Mouse (Mus musculus): ENCODE measurements at regions not wholly inside any gene's neighbourhood (a gene's known extent, or its start where the extent isn't known, plus 50 kb on each side); places are given as distances from the start of the nearest gene placed in this dataset.

- TF ChIP-seq GATA4 (IDR thresholded peaks at IDR 0.05; ENCODE audit: insufficient replicate concordance, low read length) = no peak
These were observed 251.7 kb upstream of the Pkdcc start for GRCm38 (mm10) chr17:82963374-82963773.

DNA sequence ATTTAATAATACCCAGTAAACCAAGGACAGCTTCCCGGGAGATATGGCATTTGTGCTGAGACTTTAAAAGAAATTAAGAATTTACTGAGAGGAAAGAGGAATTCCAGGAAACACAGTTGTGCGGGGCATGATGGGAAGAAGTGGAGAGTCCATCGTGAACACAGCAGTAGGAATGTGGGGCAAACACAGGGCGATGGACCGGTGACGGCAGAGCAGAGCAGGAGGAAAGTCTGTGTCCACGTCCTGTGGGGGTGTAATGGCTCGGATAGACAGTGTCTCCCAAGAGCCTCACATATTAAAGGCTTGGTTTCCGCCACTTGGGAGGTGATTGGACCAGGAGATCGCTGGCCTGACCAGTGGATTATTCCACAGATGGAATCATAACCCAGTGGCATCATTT, 215.4 kb upstream of the Pkdcc start:
- TF ChIP-seq GATA4 (IDR thresholded peaks at IDR 0.05; ENCODE audit: insufficient replicate concordance, low read length) = no peak

DNA sequence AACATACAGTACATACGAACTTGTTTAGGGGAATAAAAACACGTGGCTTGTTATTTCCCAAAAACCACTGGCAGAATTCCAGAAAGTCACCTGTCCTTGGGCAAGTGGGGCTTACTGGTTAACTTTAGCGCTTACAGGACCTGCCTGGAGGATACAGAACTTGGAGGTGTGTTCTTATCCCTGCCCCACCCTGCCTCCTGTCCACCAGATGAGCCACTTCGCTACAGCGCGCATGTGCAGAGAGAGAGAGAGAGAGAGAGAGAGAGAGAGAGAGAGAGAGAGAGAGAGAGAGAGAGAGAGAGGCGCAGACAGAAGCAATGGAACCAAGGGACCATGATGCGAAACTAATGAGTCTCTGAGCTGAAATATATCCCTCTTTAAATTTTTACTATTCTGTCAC, 214.7 kb upstream of the Pkdcc start:
- no peak for TF ChIP-seq GATA4 (IDR thresholded peaks at IDR 0.05; ENCODE audit: insufficient replicate concordance, low read length)

DNA sequence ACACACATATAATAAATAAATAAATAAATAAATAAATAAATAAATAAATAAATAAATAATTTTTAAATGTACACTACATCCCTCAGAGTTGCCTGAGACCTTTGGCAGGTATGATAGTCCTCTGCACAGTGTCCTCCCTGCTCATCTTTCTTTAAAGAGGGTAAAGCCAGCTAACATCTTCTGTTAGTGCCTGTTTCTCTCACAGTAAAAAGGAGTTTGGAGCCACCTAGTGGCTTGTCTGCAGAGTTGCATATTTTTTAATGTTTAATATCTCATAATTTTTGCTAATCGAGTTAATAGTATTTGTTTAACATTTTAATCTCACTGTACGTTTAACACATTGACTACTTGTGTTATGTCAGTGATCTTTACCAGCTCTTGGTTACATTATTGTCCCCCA, 213.5 kb upstream of the Pkdcc start:
- no peak for TF ChIP-seq GATA4 (IDR thresholded peaks at IDR 0.05; ENCODE audit: insufficient replicate concordance, low read length)

DNA sequence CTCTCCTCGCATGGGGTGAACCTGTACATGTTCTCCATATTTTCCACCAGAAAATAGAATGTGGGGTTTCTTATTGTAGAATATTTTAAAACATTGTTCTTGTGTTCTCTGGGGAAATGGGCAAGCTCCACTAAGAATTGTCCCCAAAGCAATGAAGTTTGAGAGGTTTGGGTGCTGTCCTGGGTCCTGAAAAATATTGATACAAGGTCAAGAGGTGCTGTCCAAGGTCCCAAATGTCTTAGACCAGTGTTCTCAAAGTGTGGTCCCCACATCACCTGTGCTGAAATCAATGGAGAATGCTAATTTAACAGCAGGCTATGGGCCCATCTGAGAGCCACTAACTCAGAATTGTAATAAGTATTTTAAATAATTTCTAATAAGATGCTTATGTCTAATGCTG, 204.2 kb upstream of the Pkdcc start:
- no peak for TF ChIP-seq GATA4 (IDR thresholded peaks at IDR 0.05; ENCODE audit: insufficient replicate concordance, low read length)

DNA sequence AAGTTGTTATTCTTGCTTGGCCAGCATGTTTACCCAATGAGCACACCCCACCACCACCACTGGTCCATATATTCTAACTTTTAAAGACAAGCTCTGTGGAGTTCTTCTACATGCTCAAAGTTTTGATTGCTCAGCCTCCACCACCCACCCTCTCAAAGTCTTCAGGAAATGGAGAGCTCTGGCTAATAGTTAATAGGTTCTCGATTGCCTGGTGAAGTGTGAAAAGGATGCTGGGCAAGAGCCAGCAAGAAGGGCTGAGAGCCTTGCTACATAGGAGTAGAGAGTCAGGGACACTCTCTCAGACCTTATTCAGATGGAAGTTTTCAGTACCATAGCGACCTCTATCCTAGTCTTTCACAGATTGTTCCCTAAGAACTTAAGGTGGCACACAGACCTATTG, 199.4 kb upstream of the Pkdcc start:
- TF ChIP-seq GATA4 (IDR thresholded peaks at IDR 0.05; ENCODE audit: insufficient replicate concordance, low read length) = no peak

DNA sequence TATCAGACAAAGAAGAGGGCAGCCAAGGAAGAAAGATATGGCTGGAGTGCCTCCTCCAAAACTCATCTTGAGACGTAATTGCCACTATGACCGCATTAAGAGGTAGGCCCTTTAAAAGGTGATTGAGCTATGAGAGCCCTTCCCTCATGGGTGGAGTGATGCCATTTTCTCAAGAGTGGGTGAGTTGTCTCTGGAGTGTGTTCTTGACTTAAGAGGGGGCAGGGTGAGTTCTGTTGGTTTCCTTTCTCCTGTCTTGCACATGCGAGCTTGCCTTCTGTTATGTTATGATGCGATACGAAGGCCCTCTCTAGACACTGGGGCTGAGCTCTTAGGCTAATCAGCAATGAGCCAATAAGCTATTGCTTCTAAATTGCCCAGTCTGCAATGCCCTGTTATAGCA, 198.2 kb upstream of the Pkdcc start:
- no peak for TF ChIP-seq GATA4 (IDR thresholded peaks at IDR 0.05; ENCODE audit: insufficient replicate concordance, low read length)

DNA sequence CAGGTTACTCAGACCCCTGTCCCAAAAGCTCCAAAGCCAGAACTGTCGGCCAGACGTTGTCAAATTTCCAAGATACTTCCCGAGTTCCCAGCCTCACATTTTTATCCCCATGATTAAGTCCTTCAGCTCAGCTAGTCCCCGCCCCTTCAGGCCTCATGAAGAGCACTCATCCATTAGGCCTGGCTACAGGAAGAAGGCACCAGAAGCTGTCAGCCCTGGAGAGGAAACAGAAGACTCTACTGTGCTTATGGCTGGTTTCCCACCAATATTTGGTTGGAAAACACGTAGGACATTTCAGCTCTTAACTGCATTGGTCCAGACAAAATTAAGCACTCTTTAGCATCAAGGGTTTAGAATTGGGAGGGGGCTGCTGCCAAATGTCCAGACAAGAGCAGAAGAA, 195.8 kb upstream of the Pkdcc start:
- TF ChIP-seq GATA4 (IDR thresholded peaks at IDR 0.05; ENCODE audit: insufficient replicate concordance, low read length) = no peak

- TF ChIP-seq GATA4 (IDR thresholded peaks at IDR 0.05; ENCODE audit: insufficient replicate concordance, low read length) = no peak
These were observed 194.5 kb upstream of the Pkdcc start for GRCm38 (mm10) chr17:83020576-83020975.

GRCm38 (mm10) chr17:83025340-83025816, 189.7 kb upstream of the Pkdcc start:
- no peak for TF ChIP-seq GATA4 (IDR thresholded peaks at IDR 0.05; ENCODE audit: insufficient replicate concordance, low read length)

GRCm38 (mm10) chr17:83034914-83035573, 180.0 kb upstream of the Pkdcc start:
- TF ChIP-seq GATA4 (IDR thresholded peaks at IDR 0.05; ENCODE audit: insufficient replicate concordance, low read length) = no peak

DNA sequence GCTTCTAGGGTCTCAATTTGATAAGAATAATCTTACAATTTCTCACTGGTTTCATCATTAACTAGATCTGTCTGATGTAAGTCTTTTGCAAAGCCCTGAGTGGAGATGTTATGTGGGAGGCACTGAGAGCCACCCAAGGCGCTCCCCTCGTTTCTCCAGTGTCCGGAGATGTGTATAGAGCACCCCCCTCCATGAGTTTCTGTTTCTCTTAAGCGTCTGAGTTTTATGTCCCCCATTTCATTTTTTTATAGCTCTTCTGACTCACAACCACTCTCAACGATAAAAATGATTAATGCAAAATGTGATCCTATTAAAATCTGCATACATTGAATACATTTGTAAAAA, 179.5 kb upstream of the Pkdcc start:
- TF ChIP-seq GATA4 (IDR thresholded peaks at IDR 0.05; ENCODE audit: insufficient replicate concordance, low read length) = no peak

DNA sequence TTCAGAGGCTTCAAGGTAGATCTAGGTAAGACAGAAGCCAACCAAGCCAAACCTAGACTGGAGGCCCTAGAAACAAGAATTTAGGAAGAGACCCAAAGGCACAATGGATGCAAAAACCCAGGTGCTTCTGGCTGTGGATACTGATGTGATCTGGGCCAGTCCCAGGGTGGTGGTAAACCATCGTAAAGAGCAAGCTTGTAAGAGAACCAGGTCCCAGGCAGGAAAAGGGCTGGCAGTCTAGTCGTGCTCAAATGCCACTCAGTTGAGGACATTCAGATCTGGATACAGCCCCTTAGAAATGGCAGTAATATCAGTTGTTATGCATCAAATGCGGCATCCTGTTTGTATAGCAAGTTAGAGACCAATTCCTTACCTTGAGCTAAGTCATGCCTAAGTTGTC, 175.5 kb upstream of the Pkdcc start:
- no peak for TF ChIP-seq GATA4 (IDR thresholded peaks at IDR 0.05; ENCODE audit: insufficient replicate concordance, low read length)

GRCm38 (mm10) chr17:83044515-83044914, 170.6 kb upstream of the Pkdcc start:
- no peak for TF ChIP-seq GATA4 (IDR thresholded peaks at IDR 0.05; ENCODE audit: insufficient replicate concordance, low read length)

- TF ChIP-seq GATA4 (IDR thresholded peaks at IDR 0.05; ENCODE audit: insufficient replicate concordance, low read length) = no peak
These were observed 165.0 kb upstream of the Pkdcc start for GRCm38 (mm10) chr17:83049972-83050535.

DNA sequence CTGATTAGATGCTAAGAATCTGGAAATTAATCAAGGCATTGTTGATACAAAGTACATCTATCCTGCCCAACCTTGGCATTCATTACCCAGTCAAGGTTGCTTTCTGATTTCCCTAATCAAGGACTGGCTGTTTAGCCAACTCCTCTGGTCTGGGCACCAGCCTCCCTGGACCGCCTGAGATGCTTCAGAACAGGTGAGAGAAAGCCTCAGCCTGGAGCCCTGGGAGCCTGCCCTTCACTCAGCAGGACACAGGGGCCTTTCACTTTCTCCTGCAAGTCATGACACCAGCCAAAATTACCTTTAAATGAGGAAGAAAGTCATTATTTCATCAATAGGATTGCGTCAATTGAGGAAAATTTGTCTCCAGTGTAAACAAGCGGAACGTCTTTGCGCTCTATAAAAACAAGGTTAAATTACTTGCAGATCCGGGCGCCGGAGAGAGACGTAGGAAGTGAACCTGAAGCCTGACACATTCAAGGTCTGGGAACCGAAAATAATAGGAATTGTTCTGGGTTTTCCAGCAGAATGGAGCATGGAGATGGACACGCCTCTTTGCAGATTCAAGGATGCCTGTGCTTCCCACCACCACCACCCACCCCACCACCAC, 164.4 kb upstream of the Pkdcc start:
- no peak for TF ChIP-seq GATA4 (IDR thresholded peaks at IDR 0.05; ENCODE audit: insufficient replicate concordance, low read length)

Measured in liver, adult (tissue).